Mouse (Mus musculus) lung, adult 2 months (tissue): ENCODE measurements around the gene 4931409K22Rik. TPM values are rescaled to one million over a fixed set of nuclear protein-coding genes. Genes with fewer than 3 reads are reported as not detected.
A peak's percentile ranks its signal among the peaks of the same experiment; 100 is the strongest.

Experiments
- DNase-seq: peaks from one replicate; pipeline ENCODE4 v3.0.0; 2022
- H3K4me1 ChIP-seq: fragments of 200-500 bp; 2 replicates; pipeline ENCODE4 v1.6.1; 2011; ENCODE audit warnings: low read length; ENCODE audit not compliant: control insufficient read depth, insufficient read depth
- H3K4me3 ChIP-seq: fragments of 200-500 bp; replicated peaks from 2 replicates; pipeline ENCODE3; 2011; ENCODE audit warnings: low read depth, mild to moderate bottlenecking, control low read depth, low read length; ENCODE audit errors: extremely low read depth
- CTCF ChIP-seq: fragments of 200-500 bp; IDR thresholded peaks from 2 replicates; pipeline ENCODE4 v1.5.1; 2011; ENCODE audit warnings: mild to moderate bottlenecking, low read length, control low read depth; ENCODE audit not compliant: insufficient read depth
- POLR2A ChIP-seq: fragments of 200-500 bp; IDR thresholded peaks from 2 replicates; pipeline ENCODE4 v1.6.1; 2011; ENCODE audit warnings: low read depth, mild to moderate bottlenecking, control low read depth, low read length, borderline replicate concordance; ENCODE audit errors: extremely low read depth
- WGBS: fragments of 180-500 bp; shearing (Covaris S2); methylation state at CpG from one replicate; pipeline ENCODE4 v1.1.7; 2018; 5-methylcytosine and 5-hydroxymethylcytosine counted together
- polyA plus RNA-seq: library from polyadenylated mRNA; depleted of rRNA; stranded (reverse); fragments of >200 nt; gene quantifications from 2 replicates; pipeline ENCODE4 v1.2.3, GENCODE M21; 2012; rRNA removed

The 4931409K22Rik gene
- polyA plus RNA-seq = not detected in 2 replicates

GRCm38 (mm10) chr5:24556709-24557108, at the start of gene 4931409K22Rik:
Gene 4931409K22Rik, minus strand, starts transcription at chr5:24556809.
- Histone ChIP-seq H3K4me3 (no peak within 1 kb of the TSS), H3K4me1 (no peaks in the 10 kb centered on the region)
- 73% methylated on average over 2 of the region's 2 CpGs for WGBS
- no peak for DNase-seq
- TF ChIP-seq POLR2A (no peak), CTCF (no peak)

- TF ChIP-seq CTCF = no peak
- no peak for TF ChIP-seq POLR2A
- H3K4me1 ChIP-seq = peaks cover 17% of the 10 kb centered on the region
- 62% methylated on average over 14 of the region's 14 CpGs for WGBS
- DNase-seq = no peak
- no peak overlapping the region for H3K4me3 ChIP-seq
Observed at GRCm38 (mm10) chr5:24605980-24606665, 49.5 kb upstream of the 4931409K22Rik start.

GRCm38 (mm10) chr5:24605321-24605979, 48.8 kb upstream of the 4931409K22Rik start:
- no peak for DNase-seq
- 30% methylated on average over 6 of the region's 6 CpGs for WGBS
- peaks cover 19% of the 10 kb centered on the region for H3K4me1 ChIP-seq
- no peak overlapping the region for H3K4me3 ChIP-seq
- no peak for TF ChIP-seq POLR2A
- TF ChIP-seq CTCF = no peak

GRCm38 (mm10) chr5:24604656-24605100, 48.1 kb upstream of the 4931409K22Rik start:
- no peak; the same call in 1 of the 2 replicates for TF ChIP-seq POLR2A
- TF ChIP-seq CTCF = no peak
- H3K4me1 ChIP-seq = peaks cover 19% of the 10 kb centered on the region
- H3K4me3 ChIP-seq = peak overlapping the region; percentile 82
- peak; percentile 83 for DNase-seq
- WGBS = under 1% methylated on average over 46 of the region's 46 CpGs

DNA sequence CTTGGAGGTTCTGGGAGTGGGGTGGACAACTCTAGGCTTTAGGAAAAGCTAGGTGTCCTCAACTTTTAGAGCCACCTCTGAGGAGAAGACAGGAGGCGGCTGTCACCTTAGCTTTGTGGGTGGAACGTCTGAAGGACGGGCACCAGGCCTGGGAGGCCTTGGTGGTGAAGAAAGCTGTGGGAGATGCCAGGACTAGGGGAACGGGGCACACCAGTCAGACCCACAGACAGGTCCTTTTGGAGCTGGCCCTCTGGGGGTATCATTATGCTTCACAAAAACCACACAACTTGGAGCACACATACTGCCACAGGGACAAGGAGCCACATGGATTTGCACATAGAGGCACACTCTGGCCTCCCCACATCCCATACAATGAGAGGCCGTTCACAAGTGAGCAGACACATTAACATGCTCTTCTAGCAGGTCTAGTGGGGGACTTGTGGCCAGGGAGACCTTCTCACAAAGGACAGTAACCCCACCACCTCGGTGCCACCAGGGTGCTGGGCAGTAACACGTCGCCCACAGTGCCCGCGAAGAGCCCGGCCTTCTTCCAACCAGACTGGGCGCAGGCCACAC, 47.6 kb upstream of the 4931409K22Rik start:
- no peak for TF ChIP-seq POLR2A
- no peak for TF ChIP-seq CTCF
- peak overlapping the region; percentile 82 for H3K4me3 ChIP-seq
- WGBS = 18% methylated on average over 12 of the region's 12 CpGs
- DNase-seq = no peak
- peaks cover 19% of the 10 kb centered on the region for H3K4me1 ChIP-seq

GRCm38 (mm10) chr5:24603431-24604010, 46.9 kb upstream of the 4931409K22Rik start:
- no peak for DNase-seq
- 69% methylated on average over 8 of the region's 8 CpGs for WGBS
- H3K4me3 ChIP-seq = no peak overlapping the region
- TF ChIP-seq CTCF (no peak), POLR2A (no peak)
- peaks cover 19% of the 10 kb centered on the region for H3K4me1 ChIP-seq

- H3K4me3 ChIP-seq = peak overlapping the region; percentile 61
- peaks cover 19% of the 10 kb centered on the region for H3K4me1 ChIP-seq
Observed at GRCm38 (mm10) chr5:24602751-24603343, 46.2 kb upstream of the 4931409K22Rik start.

GRCm38 (mm10) chr5:24601911-24602750, 45.5 kb upstream of the 4931409K22Rik start:
- WGBS = under 1% methylated on average over 72 of the region's 73 CpGs
- TF ChIP-seq POLR2A (peak; percentile 78), CTCF (no peak)
- H3K4me3 ChIP-seq = peak overlapping the region; percentile 61
- peak; percentile 78 for DNase-seq
- H3K4me1 ChIP-seq = peaks cover 21% of the 10 kb centered on the region

More at GRCm38 (mm10) chr5:24602751-24603343, 46.2 kb upstream of the 4931409K22Rik start:
- TF ChIP-seq POLR2A (peak; percentile 69; the same call in 1 of the 2 replicates), CTCF (no peak)
- WGBS = 2% methylated on average over 16 of the region's 16 CpGs
- DNase-seq = peak; percentile 88
